Mouse (Mus musculus) brain, embryonic 14.5 days (tissue): ENCODE measurements around the gene Syt16.

Experiments
- CTCF ChIP-seq: fragments of 200-500 bp; IDR thresholded peaks from 2 replicates; pipeline ENCODE4 v1.5.1; 2012; ENCODE audit warnings: inconsistent platforms, mild to moderate bottlenecking, moderate library complexity, borderline replicate concordance; ENCODE audit not compliant: insufficient read depth, insufficient read length; ENCODE audit errors: extremely low read depth
- POLR2A ChIP-seq: fragments of 200-500 bp; IDR thresholded peaks from 2 replicates; pipeline ENCODE4 v1.6.1; 2012; ENCODE audit warnings: mild to moderate bottlenecking, inconsistent platforms, borderline replicate concordance; ENCODE audit not compliant: poor library complexity, insufficient read depth, insufficient read length, severe bottlenecking; ENCODE audit errors: extremely low read depth

- TF ChIP-seq CTCF = no peak
- TF ChIP-seq POLR2A = no peak
Observed at GRCm38 (mm10) chr12:73986299-73986698, 11.2 kb upstream of the Syt16 start.
